Mouse (Mus musculus): ENCODE data around the gene Adh6b. TPM values are rescaled to one million over a fixed set of nuclear protein-coding genes. Genes with fewer than 3 reads are reported as not detected.

Adh6b gene
- not detected for polyA plus RNA-seq (2012; fragmentation: generic; extraction: Trizol)

GRCm38 (mm10) chr3:138341471-138341870, at the start of gene Adh6b:
Adh6b (plus strand) TSS chr3:138341775.

GRCm38 (mm10) chr3:138312965-138313364, 28.6 kb upstream of the Adh6b start, which contains the start of gene Adh6a:
Adh6a (plus strand) TSS chr3:138313286.

Other genes with a start within 250 kb of the Adh6b start
- gene Trmt10a, start 198.3 kb upstream of the Adh6b start, polyA plus RNA-seq (2012; fragmentation: generic; extraction: Trizol), result 1 to 10 TPM; 2.1 to 2.6 TPM
- 1 to 10 TPM in 1 of 2 experiments, under 1 TPM in 1; 0.73 to 2.6 TPM for gene Mttp, start 196.8 kb upstream of the Adh6b start, polyA plus RNA-seq (2012; fragmentation: generic; extraction: Trizol)
- not detected for gene 4930579F01Rik, start 147.9 kb upstream of the Adh6b start, polyA plus RNA-seq (2012; fragmentation: generic; extraction: Trizol)
- 10 to 100 TPM in 1 of 2 experiments, 1 to 10 TPM in 1; 1.9 to 11.7 TPM for gene Adh7, start 124.0 kb upstream of the Adh6b start, polyA plus RNA-seq (2012; fragmentation: generic; extraction: Trizol)
- gene Adh1, start 80.8 kb upstream of the Adh6b start, polyA plus RNA-seq (2012; fragmentation: generic; extraction: Trizol), result 1 to 10 TPM in 1 of 2 experiments, under 1 TPM in 1; 0.26 to 9.7 TPM
- gene Adh6a, start 28.5 kb upstream of the Adh6b start, polyA plus RNA-seq (2012; fragmentation: generic; extraction: Trizol), result not detected
- gene Adh4, start 73.7 kb downstream of the Adh6b start, polyA plus RNA-seq (2012; fragmentation: generic; extraction: Trizol), result not detected
- 10 to 100 TPM; 31.1 to 89.7 TPM for gene Adh5, start 101.3 kb downstream of the Adh6b start, polyA plus RNA-seq (2012; fragmentation: generic; extraction: Trizol)
- 10 to 100 TPM in 1 of 2 experiments, 1 to 10 TPM in 1; 3.8 to 14.4 TPM for gene Metap1, start 147.7 kb downstream of the Adh6b start, polyA plus RNA-seq (2012; fragmentation: generic; extraction: Trizol)
- 10 to 100 TPM; 22.4 to 44.2 TPM for gene Eif4e, start 184.4 kb downstream of the Adh6b start, polyA plus RNA-seq (2012; fragmentation: generic; extraction: Trizol)

Data from C3H10T1/2 (cell line).